Mouse (Mus musculus): Measurements from ENCODE around the gene H1f0. TPM values are rescaled to one million over a fixed set of nuclear protein-coding genes. Genes with fewer than 3 reads are reported as not detected.

The H1f0 gene
- total RNA-seq, 2 experiments from 2014 or later = 6.5 to 20.5 TPM

- ATAC-seq (replicated peaks; ENCODE audit: low FRiP score, poor library complexity, severe bottlenecking) = peak; percentile 94
These were observed 34.3 kb downstream of the H1f0 start, which contains the start of gene Ankrd54 for GRCm38 (mm10) chr15:79062376-79063159. Gene Ankrd54, minus strand, starts transcription at chr15:79062893.

GRCm38 (mm10) chr15:79063160-79063740, 35.0 kb downstream of the H1f0 start:
- ATAC-seq (replicated peaks; ENCODE audit: low FRiP score, poor library complexity, severe bottlenecking) = 0 out of 2 replicates have a peak, but pooled peaks have one; percentile 9

GRCm38 (mm10) chr15:79065086-79065770, 37.0 kb downstream of the H1f0 start:
- ATAC-seq (replicated peaks; ENCODE audit: low FRiP score, poor library complexity, severe bottlenecking) = no peak

- ATAC-seq (replicated peaks; ENCODE audit: low FRiP score, poor library complexity, severe bottlenecking) = no peak
These were observed 38.0 kb downstream of the H1f0 start for GRCm38 (mm10) chr15:79066276-79066675.

GRCm38 (mm10) chr15:79067631-79068030, 39.4 kb downstream of the H1f0 start:
- peak; percentile 18; the same call in 1 of the 2 replicates for ATAC-seq (replicated peaks; ENCODE audit: low FRiP score, poor library complexity, severe bottlenecking)

GRCm38 (mm10) chr15:79068416-79068815, 40.2 kb downstream of the H1f0 start:
- ATAC-seq (replicated peaks; ENCODE audit: low FRiP score, poor library complexity, severe bottlenecking) = peak; percentile 14; the same call in 1 of the 2 replicates

GRCm38 (mm10) chr15:79071117-79072039, 43.1 kb downstream of the H1f0 start:
- ATAC-seq (replicated peaks; ENCODE audit: low FRiP score, poor library complexity, severe bottlenecking) = no peak

GRCm38 (mm10) chr15:79073752-79074151, 45.5 kb downstream of the H1f0 start:
- ATAC-seq (replicated peaks; ENCODE audit: low FRiP score, poor library complexity, severe bottlenecking) = no peak

- ATAC-seq (replicated peaks; ENCODE audit: low FRiP score, poor library complexity, severe bottlenecking) = no peak
These were observed 46.2 kb downstream of the H1f0 start for GRCm38 (mm10) chr15:79074446-79074845.

GRCm38 (mm10) chr15:79074913-79075532, 46.8 kb downstream of the H1f0 start, which contains the start of gene Eif3l:
Gene Eif3l, plus strand, starts transcription at chr15:79075179.
- peak; percentile 94 for ATAC-seq (replicated peaks; ENCODE audit: low FRiP score, poor library complexity, severe bottlenecking)

GRCm38 (mm10) chr15:79075658-79076365, 47.6 kb downstream of the H1f0 start:
- peak; percentile 23 for ATAC-seq (replicated peaks; ENCODE audit: low FRiP score, poor library complexity, severe bottlenecking)

- ATAC-seq (replicated peaks; ENCODE audit: low FRiP score, poor library complexity, severe bottlenecking) = no peak
These were observed 51.3 kb downstream of the H1f0 start for GRCm38 (mm10) chr15:79079567-79079966.

Other genes starting within 250 kb of the H1f0 start
- gene Card10, start 225.4 kb upstream of the H1f0 start, total RNA-seq (2015; ENCODE audit: low replicate concordance) = 0.58 TPM in 1 of 2 replicates, not detected in the other
- 0.56 TPM in 1 of 2 replicates, not detected in the other for gene Card10, start 225.4 kb upstream of the H1f0 start, total RNA-seq (2017; ENCODE audit: low replicate concordance)
- gene Cdc42ep1, start 185.8 kb upstream of the H1f0 start, total RNA-seq (2015; ENCODE audit: low replicate concordance) = not detected in 2 replicates
- gene Cdc42ep1, start 185.8 kb upstream of the H1f0 start, total RNA-seq (2017; ENCODE audit: low replicate concordance) = 0.70 TPM in 1 of 2 replicates, not detected in the other
- gene Lgals2, start 172.9 kb upstream of the H1f0 start, total RNA-seq (2015; ENCODE audit: low replicate concordance) = not detected in 2 replicates
- gene Lgals2, start 172.9 kb upstream of the H1f0 start, total RNA-seq (2017; ENCODE audit: low replicate concordance) = not detected in 2 replicates
- gene Gga1, start 151.3 kb upstream of the H1f0 start, total RNA-seq (2015; ENCODE audit: low replicate concordance) = 6.5 and 17.1 TPM in 2 replicates
- gene Gga1, start 151.3 kb upstream of the H1f0 start, total RNA-seq (2017; ENCODE audit: low replicate concordance) = 3.5 and 3.7 TPM in 2 replicates
- gene Gm49510, start 128.8 kb upstream of the H1f0 start, total RNA-seq (2015; ENCODE audit: low replicate concordance) = not detected in 2 replicates
- gene Gm49510, start 128.8 kb upstream of the H1f0 start, total RNA-seq (2017; ENCODE audit: low replicate concordance) = 0.56 and 0.77 TPM in 2 replicates
- 13.6 and 15.2 TPM in 2 replicates for gene Sh3bp1, start 128.7 kb upstream of the H1f0 start, total RNA-seq (2015; ENCODE audit: low replicate concordance)
- 4.5 and 8.8 TPM in 2 replicates for gene Sh3bp1, start 128.7 kb upstream of the H1f0 start, total RNA-seq (2017; ENCODE audit: low replicate concordance)
- gene Pdxp, start 114.5 kb upstream of the H1f0 start, total RNA-seq (2015; ENCODE audit: low replicate concordance) = 2.7 and 9.4 TPM in 2 replicates
- gene Pdxp, start 114.5 kb upstream of the H1f0 start, total RNA-seq (2017; ENCODE audit: low replicate concordance) = not detected in 2 replicates
- 46.1 and 56.2 TPM in 2 replicates for gene Lgals1, start 101.7 kb upstream of the H1f0 start, total RNA-seq (2015; ENCODE audit: low replicate concordance)
- gene Lgals1, start 101.7 kb upstream of the H1f0 start, total RNA-seq (2017; ENCODE audit: low replicate concordance) = 77.5 and 79.0 TPM in 2 replicates
- gene Nol12, start 93.5 kb upstream of the H1f0 start, total RNA-seq (2015; ENCODE audit: low replicate concordance) = 1.5 and 6.1 TPM in 2 replicates
- 7.6 and 10.7 TPM in 2 replicates for gene Nol12, start 93.5 kb upstream of the H1f0 start, total RNA-seq (2017; ENCODE audit: low replicate concordance)
- gene Triobp, start 80.7 kb upstream of the H1f0 start, total RNA-seq (2015; ENCODE audit: low replicate concordance) = 42.6 and 43.6 TPM in 2 replicates
- 16.3 and 20.9 TPM in 2 replicates for gene Triobp, start 80.7 kb upstream of the H1f0 start, total RNA-seq (2017; ENCODE audit: low replicate concordance)
- not detected in 2 replicates for gene Galr3, start 13.4 kb downstream of the H1f0 start, total RNA-seq (2015; ENCODE audit: low replicate concordance)
- gene Galr3, start 13.4 kb downstream of the H1f0 start, total RNA-seq (2017; ENCODE audit: low replicate concordance) = not detected in 2 replicates
- 12.3 and 20.0 TPM in 2 replicates for gene Ankrd54, start 34.4 kb downstream of the H1f0 start, total RNA-seq (2015; ENCODE audit: low replicate concordance)
- 7.5 and 11.4 TPM in 2 replicates for gene Ankrd54, start 34.4 kb downstream of the H1f0 start, total RNA-seq (2017; ENCODE audit: low replicate concordance)
- gene Eif3l, start 46.7 kb downstream of the H1f0 start, total RNA-seq (2015; ENCODE audit: low replicate concordance) = 29.4 and 47.6 TPM in 2 replicates
- gene Eif3l, start 46.7 kb downstream of the H1f0 start, total RNA-seq (2017; ENCODE audit: low replicate concordance) = 51.3 and 56.2 TPM in 2 replicates
- gene Micall1, start 80.4 kb downstream of the H1f0 start, total RNA-seq (2015; ENCODE audit: low replicate concordance) = 0.77 and 1.9 TPM in 2 replicates
- gene Micall1, start 80.4 kb downstream of the H1f0 start, total RNA-seq (2017; ENCODE audit: low replicate concordance) = 0.68 and 0.98 TPM in 2 replicates
- 16.1 and 20.7 TPM in 2 replicates for gene Polr2f, start 112.6 kb downstream of the H1f0 start, total RNA-seq (2015; ENCODE audit: low replicate concordance)
- 10.8 and 13.9 TPM in 2 replicates for gene Polr2f, start 112.6 kb downstream of the H1f0 start, total RNA-seq (2017; ENCODE audit: low replicate concordance)
- gene 1700088E04Rik, start 112.8 kb downstream of the H1f0 start, total RNA-seq (2015; ENCODE audit: low replicate concordance) = not detected in 2 replicates
- not detected in 2 replicates for gene 1700088E04Rik, start 112.8 kb downstream of the H1f0 start, total RNA-seq (2017; ENCODE audit: low replicate concordance)
- gene Sox10, start 136.8 kb downstream of the H1f0 start, total RNA-seq (2015; ENCODE audit: low replicate concordance) = not detected in 2 replicates
- not detected in 2 replicates for gene Sox10, start 136.8 kb downstream of the H1f0 start, total RNA-seq (2017; ENCODE audit: low replicate concordance)
- gene Pick1, start 200.7 kb downstream of the H1f0 start, total RNA-seq (2015; ENCODE audit: low replicate concordance) = 1.3 TPM in 1 of 2 replicates, not detected in the other
- gene Pick1, start 200.7 kb downstream of the H1f0 start, total RNA-seq (2017; ENCODE audit: low replicate concordance) = 1.3 and 4.9 TPM in 2 replicates
- not detected in 2 replicates for gene Gm49486, start 200.9 kb downstream of the H1f0 start, total RNA-seq (2015; ENCODE audit: low replicate concordance)
- not detected in 2 replicates for gene Gm49486, start 200.9 kb downstream of the H1f0 start, total RNA-seq (2017; ENCODE audit: low replicate concordance)
- gene Slc16a8, start 226.3 kb downstream of the H1f0 start, total RNA-seq (2015; ENCODE audit: low replicate concordance) = not detected in 2 replicates
- not detected in 2 replicates for gene Slc16a8, start 226.3 kb downstream of the H1f0 start, total RNA-seq (2017; ENCODE audit: low replicate concordance)

Data from erythroblast, adult 5-6 weeks (primary cell).